21 mouse cellular contexts compared by ENCODE assay signal in the genomic region with DNA sequence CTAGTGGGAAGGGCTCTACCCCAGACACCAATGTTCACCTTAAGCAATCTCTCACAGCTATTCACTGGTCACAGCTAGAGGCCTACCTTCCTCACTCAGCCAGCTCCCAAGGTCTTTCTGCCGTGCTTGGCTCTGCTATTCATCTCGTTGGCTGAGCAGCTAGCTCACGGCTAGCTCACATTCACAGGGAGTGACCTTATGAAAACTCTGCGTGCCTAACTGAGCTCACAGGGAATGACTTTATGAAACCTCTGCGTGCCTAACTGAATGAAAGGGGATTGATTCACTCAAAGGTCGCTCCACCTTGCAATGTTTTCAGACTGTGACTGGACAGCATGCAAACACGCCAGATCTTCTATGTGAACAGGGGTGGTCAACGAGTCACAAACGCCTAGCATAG.
"Had no signal": no experiment of that assay in that cellular context is flagged by ENCODE, and none has a peak within 500 bp of the region (broad histone marks: within the 10 kb centered on the region; RNA-seq: fewer than 3 reads in every experiment).

No protein-coding gene starts in this region.

- H3K27me3 ChIP-seq: limb, embryonic 12.5 days; limb, embryonic 15.5 days; lung, embryonic 15.5 days; megakaryocyte, embryonic 14.5 days; midbrain, embryonic 13.5 days had no signal

- H3K27ac ChIP-seq: limb, embryonic 12.5 days; limb, embryonic 15.5 days; liver, embryonic 14.5 days; lung, embryonic 15.5 days; midbrain, embryonic 10.5 days; midbrain, embryonic 13.5 days; stomach, postnatal 0 days had no signal

- H3K36me3 ChIP-seq: midbrain, embryonic 13.5 days had no signal

- H3K4me1 ChIP-seq: limb, embryonic 12.5 days; limb, embryonic 15.5 days had no signal

- H3K9ac ChIP-seq: limb, embryonic 12.5 days; limb, embryonic 15.5 days; liver, embryonic 14.5 days; lung, embryonic 15.5 days; midbrain, embryonic 13.5 days had no signal

- ATAC-seq: midbrain, embryonic 13.5 days; midbrain, embryonic 16.5 days had no signal

- H3K4me3 ChIP-seq: limb, embryonic 12.5 days; limb, embryonic 15.5 days; lung, embryonic 15.5 days; megakaryocyte, embryonic 14.5 days; midbrain, embryonic 10.5 days; midbrain, embryonic 13.5 days; myocyte had no signal

- DNase-seq: kidney, adult 9 months; kidney, postnatal 14 days; kidney, postnatal 4 days; left cerebral cortex, postnatal 4 days; lung, adult 18-20 months; lung, postnatal 10 days; lung, postnatal 36 days; right cerebral cortex, postnatal 4 days; thymus, adult 2 months; thymus, postnatal 14 days; thymus, postnatal 4 days had no signal

- H3K9me3 ChIP-seq: limb, embryonic 12.5 days; limb, embryonic 15.5 days; lung, embryonic 15.5 days; megakaryocyte, embryonic 14.5 days; midbrain, embryonic 10.5 days; midbrain, embryonic 13.5 days had no signal

- H3K4me2 ChIP-seq: limb, embryonic 12.5 days; limb, embryonic 15.5 days; lung, embryonic 15.5 days; midbrain, embryonic 13.5 days had no signal
